ENCODE assay signal across 8 mouse cellular contexts in the genomic region with DNA sequence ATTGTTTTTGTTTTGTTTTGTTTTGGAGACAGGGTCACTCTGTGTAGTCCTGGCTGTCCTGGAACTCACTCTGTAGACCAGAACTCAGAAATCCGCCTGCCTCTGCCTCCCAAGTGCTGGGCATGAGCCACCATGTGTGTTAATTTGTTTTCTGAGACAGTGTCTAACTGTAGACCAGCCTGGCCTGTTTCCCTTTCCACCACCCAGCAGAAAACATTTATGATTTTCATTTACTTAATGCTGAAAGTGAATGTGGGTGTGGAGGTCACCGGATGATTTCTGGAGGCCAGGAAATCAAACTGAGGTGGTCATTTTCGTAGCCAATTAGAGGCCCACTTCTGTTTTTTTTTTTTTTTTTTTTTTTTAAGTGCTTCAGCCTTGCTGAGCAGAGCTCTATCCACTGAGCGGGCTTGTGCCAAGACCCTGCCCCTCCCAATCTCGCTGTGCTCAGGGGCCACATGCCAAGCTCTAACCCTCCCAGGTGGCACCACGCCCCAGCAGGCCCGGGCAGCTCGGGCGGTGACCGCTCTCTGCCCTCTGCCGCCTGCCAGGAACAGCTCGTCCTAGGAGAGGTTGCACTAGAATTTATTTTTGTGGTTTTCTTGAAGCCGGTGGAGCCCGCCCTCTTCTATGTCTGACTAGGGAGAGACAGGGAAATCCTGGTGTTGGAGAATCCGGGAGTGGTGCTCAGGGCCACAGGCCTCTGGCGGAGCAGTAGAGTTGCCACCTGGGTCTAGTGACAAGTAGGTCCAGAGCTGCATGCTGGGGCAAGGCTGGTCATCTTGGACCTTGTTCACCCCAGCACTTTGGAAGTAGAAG. TPM values are rescaled to one million over a fixed set of nuclear protein-coding genes. Genes with fewer than 3 reads are reported as not detected.
DNase-seq lines count a peak whose midpoint lies in the region; ATAC-seq and TF ChIP-seq lines count a peak whose summit lies in the region.

No protein-coding gene starts in this region.

- POLR2A ChIA-PET in Patski (lab: Charles Lee): interaction anchor here (1.0 to 7.5 kb wide), 2 partner anchors 13 to 72 kb away, joined by 3 to 78 read pairs; a partner anchor contains a TSS

- H3K4me3 ChIP-seq in heart, adult 2 months: peak overlapping the region; percentile 25
- peak overlapping the region; percentile 3; the same call in 1 of the 2 replicates for H3K4me3 ChIP-seq in lung, embryonic 14.5 days (ENCODE audit: low read depth, low read length)

- no peak for TF ChIP-seq CTCF in Patski (IDR thresholded peaks at IDR 0.05)
- no peak for TF ChIP-seq CTCF in heart, adult 2 months (IDR thresholded peaks at IDR 0.05)
- TF ChIP-seq CTCF in lung, embryonic 14.5 days (IDR thresholded peaks at IDR 0.05; ENCODE audit: low read depth): no peak

- peak overlapping the region; percentile 99 for H3K27ac ChIP-seq in heart, adult 2 months
- H3K27ac ChIP-seq in lung, embryonic 14.5 days (ENCODE audit: low read depth): peak overlapping the region; percentile 83

- H3K9ac ChIP-seq in heart, adult 2 months (ENCODE audit: low read depth, low read length): peak overlapping the region; percentile 58
- H3K9ac ChIP-seq in lung, embryonic 14.5 days: peak overlapping the region; percentile 32

- ATAC-seq in Patski: peak; percentile 52
- ATAC-seq in common myeloid progenitor, adult 5-6 weeks (replicated peaks; ENCODE audit: low read depth, poor library complexity, severe bottlenecking): peak; percentile 53
- ATAC-seq in lung, embryonic 14.5 days (ENCODE audit: insufficient read depth): peak; percentile 59

- in situ Hi-C loops in Patski (cut with MboI; ENCODE audit: low pct_unique_long_range_greater_than_20kb): no loop called here

- H3K79me2 ChIP-seq in heart, adult 2 months (replicated peaks; ENCODE audit: control insufficient read depth, insufficient read depth, low read length): no peaks in the 10 kb centered on the region

- WGBS in heart, adult 2 months: 1% methylated on average over 16 of the region's 16 CpGs
- WGBS in lung, embryonic 14.5 days: 18% methylated on average over 16 of the region's 16 CpGs

- peak; percentile 62 for TF ChIP-seq POLR2A in heart, adult 2 months (IDR thresholded peaks at IDR 0.05; ENCODE audit: insufficient read depth, low read depth, low read length)

- H3K4me2 ChIP-seq in lung, embryonic 14.5 days: peak overlapping the region; percentile 51

- CTCF ChIA-PET in Patski (lab: Charles Lee): interaction anchor here (0.8 to 1.7 kb wide), 3 partner anchors 11 to 86 kb away, joined by 3 to 7 read pairs (median 4); a partner anchor contains a TSS

- H3K27me3 ChIP-seq in Patski: no peaks in the 10 kb centered on the region
- H3K27me3 ChIP-seq in heart, adult 2 months (ENCODE audit: control insufficient read depth, insufficient read depth, low read length): no peaks in the 10 kb centered on the region
- H3K27me3 ChIP-seq in lung, embryonic 14.5 days (ENCODE audit: insufficient read depth, low read length): no peaks in the 10 kb centered on the region

- peaks cover 20% of the 10 kb centered on the region for H3K4me1 ChIP-seq in heart, adult 2 months (ENCODE audit: control insufficient read depth, insufficient read depth, low read length)
- H3K4me1 ChIP-seq in lung, embryonic 14.5 days (ENCODE audit: insufficient read depth): peaks cover 19% of the 10 kb centered on the region

- H3K9me3 ChIP-seq in lung, embryonic 14.5 days (ENCODE audit: low read depth, low read length): no peaks in the 10 kb centered on the region

- TF ChIP-seq EP300 in heart, adult 2 months (IDR thresholded peaks at IDR 0.05; ENCODE audit: insufficient read depth, low read depth, low read length): peak; percentile 49; the same call in 1 of the 2 replicates

- peaks cover 12% of the 10 kb centered on the region for H3K36me3 ChIP-seq in heart, adult 2 months (ENCODE audit: control insufficient read depth, insufficient read depth, low read length)
- H3K36me3 ChIP-seq in lung, embryonic 14.5 days (ENCODE audit: insufficient read depth): peaks cover 43% of the 10 kb centered on the region

- intact Hi-C loops in heart, adult 2 months (cut with DNase I): no loop called here

- DNase-seq in 416B (ENCODE audit: low read depth) (peak; percentile 88), Patski (ENCODE audit: low read depth, low spot score) (no peak)
- DNase-seq in heart, adult 2 months: peak; percentile 90 to 93
- peak; percentile 97 for DNase-seq in kidney, adult 11 months
- DNase-seq in lung, embryonic 14.5 days: peak; percentile 67
- peak; percentile 95 for DNase-seq in skeletal muscle tissue, adult 2 months (ENCODE audit: low read depth, low spot score)
- DNase-seq in yolk sac, embryonic 10.5 days (ENCODE audit: low spot score): no peak

RNA-seq across cellular contexts. Expression of a gene that starts 7.5 kb away (rescaled TPM):
- polyA plus RNA-seq in Patski (2021): 70.4 TPM
- 19.2 and 27.1 TPM in 2 replicates for total RNA-seq in common myeloid progenitor, adult 5-6 weeks (2017)
- 10 to 100 TPM; 43.7 to 44.2 TPM for total RNA-seq in heart, adult 2 months (2021)
- 57.3 and 60.1 TPM in 2 replicates for polyA plus RNA-seq in heart, adult 2 months (2012; rRNA removed)
- 82.5 and 101 TPM in 2 replicates for polyA plus RNA-seq in lung, embryonic 14.5 days (2014; fragmentation: Nextera tagmentation; extraction: Ambion mirVana)

RNA-seq across cellular contexts. Expression of a gene that starts 13.5 kb away (rescaled TPM):
- 124 TPM for polyA plus RNA-seq in Patski (2021)
- total RNA-seq in common myeloid progenitor, adult 5-6 weeks (2017): 37.5 and 55.6 TPM in 2 replicates
- 100 to 1,000 TPM; 176 to 229 TPM for total RNA-seq in heart, adult 2 months (2021)
- polyA plus RNA-seq in heart, adult 2 months (2012; rRNA removed): 199 and 208 TPM in 2 replicates
- 102 and 110 TPM in 2 replicates for polyA plus RNA-seq in lung, embryonic 14.5 days (2014; fragmentation: Nextera tagmentation; extraction: Ambion mirVana)

RNA-seq across cellular contexts. Expression of a gene that starts 37.4 kb away (rescaled TPM):
- 15.9 TPM for polyA plus RNA-seq in Patski (2021)
- total RNA-seq in common myeloid progenitor, adult 5-6 weeks (2017): 42.9 and 49.3 TPM in 2 replicates
- total RNA-seq in heart, adult 2 months (2021): 1 to 10 TPM; 7.4 to 7.6 TPM
- polyA plus RNA-seq in heart, adult 2 months (2012; rRNA removed): 11.7 and 13.6 TPM in 2 replicates
- 35.1 and 40.3 TPM in 2 replicates for polyA plus RNA-seq in lung, embryonic 14.5 days (2014; fragmentation: Nextera tagmentation; extraction: Ambion mirVana)

RNA-seq across cellular contexts. Expression of a gene that starts 37.6 kb away (rescaled TPM):
- polyA plus RNA-seq in Patski (2021): 12.0 TPM
- total RNA-seq in common myeloid progenitor, adult 5-6 weeks (2017): 6.4 and 10.4 TPM in 2 replicates
- 1 to 10 TPM; 3.4 to 3.8 TPM for total RNA-seq in heart, adult 2 months (2021)
- 13.3 and 15.6 TPM in 2 replicates for polyA plus RNA-seq in heart, adult 2 months (2012; rRNA removed)
- polyA plus RNA-seq in lung, embryonic 14.5 days (2014; fragmentation: Nextera tagmentation; extraction: Ambion mirVana): 6.7 and 7.3 TPM in 2 replicates

RNA-seq across cellular contexts. Expression of a gene that starts 41.8 kb away (rescaled TPM):
- polyA plus RNA-seq in Patski (2021): 164 TPM
- total RNA-seq in common myeloid progenitor, adult 5-6 weeks (2017): 132 and 167 TPM in 2 replicates
- 100 to 1,000 TPM; 117 to 130 TPM for total RNA-seq in heart, adult 2 months (2021)
- 125 and 130 TPM in 2 replicates for polyA plus RNA-seq in heart, adult 2 months (2012; rRNA removed)
- 105 and 124 TPM in 2 replicates for polyA plus RNA-seq in lung, embryonic 14.5 days (2014; fragmentation: Nextera tagmentation; extraction: Ambion mirVana)

Comparison
In these comparisons a context has a peak if more than half of its experiments do, and no peak if none do; other contexts are left out.
1. DNase-seq: peak in 416B (single experiment), heart, adult 2 months (2 of 2), kidney, adult 11 months (single experiment), lung, embryonic 14.5 days (single experiment) and skeletal muscle tissue, adult 2 months (single experiment); none in Patski (single experiment) and yolk sac, embryonic 10.5 days (single experiment).
2. Peak in every context shown above with its lines, with median percentiles within 50 percentile points of each other: ATAC-seq.